Mouse (Mus musculus): ENCODE measurements around the gene Dbi.
A peak's percentile ranks its signal among the peaks of the same experiment; 100 is the strongest.

Gene Dbi

DNA sequence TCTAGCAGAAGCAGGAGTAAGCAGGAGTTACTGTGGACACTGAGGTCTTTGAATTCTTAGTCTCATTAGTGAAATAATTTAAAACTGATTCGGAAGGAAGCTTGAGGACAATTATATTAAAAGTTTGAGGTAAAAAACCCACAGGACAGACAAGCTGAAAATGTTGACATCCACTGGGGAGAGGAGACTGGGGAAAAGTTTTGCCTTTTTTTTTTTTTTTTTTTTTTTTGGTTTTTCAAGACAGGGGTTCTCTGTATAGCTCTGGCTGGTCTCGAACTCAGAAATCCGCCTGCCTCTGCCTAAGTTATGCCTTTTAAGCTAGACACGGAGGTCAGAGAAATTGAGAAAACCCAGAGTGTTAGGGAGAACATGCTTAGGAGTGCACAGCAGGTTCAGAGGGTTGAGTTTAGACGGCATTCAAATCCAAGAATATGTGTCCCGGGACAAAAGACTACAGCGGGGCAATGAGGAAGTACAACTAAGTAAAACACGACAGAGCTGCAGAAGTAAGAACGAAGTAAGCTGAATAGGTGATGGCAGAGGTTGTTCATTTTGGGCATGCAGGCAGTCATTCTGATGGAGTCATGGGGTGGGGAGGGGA, 1.2 kb upstream of the Dbi start:
- DNase-seq (ENCODE audit: low read depth, low spot score), result no peak

GRCm38 (mm10) chr1:120120141-120120968, 523 bp downstream of the Dbi start:
- no peak for DNase-seq (ENCODE audit: low read depth, low spot score)

DNA sequence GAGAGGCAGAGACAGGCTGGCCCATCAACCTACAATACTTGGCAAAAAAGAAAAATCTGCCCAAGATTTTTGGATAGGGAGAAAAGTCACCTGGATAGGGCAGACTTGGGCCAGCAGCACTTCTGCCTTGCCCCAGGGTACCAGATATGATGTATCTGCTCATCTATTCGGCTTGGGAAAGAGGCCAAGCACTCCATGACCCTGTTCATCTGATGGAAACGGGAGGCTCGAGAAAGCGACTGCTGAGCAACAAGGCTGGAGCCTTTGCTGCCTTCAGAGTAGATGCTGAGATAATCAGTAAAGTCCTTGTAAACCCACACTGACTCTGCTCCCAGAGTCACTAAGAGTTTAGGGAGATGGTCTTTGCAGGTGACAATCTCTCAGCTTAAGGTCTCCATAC, 1.5 kb downstream of the Dbi start:
- DNase-seq (ENCODE audit: low read depth, low spot score), result no peak

DNA sequence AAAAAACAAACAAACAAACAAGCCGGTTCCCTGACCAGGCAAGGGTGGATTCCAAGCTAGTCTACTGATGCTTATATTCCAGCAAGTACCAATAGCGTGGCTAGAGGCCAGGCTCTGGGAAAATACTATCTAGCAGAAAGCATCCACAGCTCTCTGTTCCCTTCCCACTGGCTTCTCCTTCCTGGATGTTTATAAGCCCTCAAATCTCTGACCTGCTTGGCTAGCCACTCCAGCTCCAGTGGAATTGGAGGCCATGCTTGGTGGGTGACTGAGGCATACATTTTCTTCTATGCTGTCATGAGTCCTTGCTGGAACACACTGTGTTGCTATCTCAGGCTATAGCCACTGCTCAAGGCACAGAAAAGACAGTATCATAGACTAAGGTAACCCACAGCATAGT, 2.0 kb downstream of the Dbi start:
- no peak for DNase-seq (ENCODE audit: low read depth, low spot score)

DNA sequence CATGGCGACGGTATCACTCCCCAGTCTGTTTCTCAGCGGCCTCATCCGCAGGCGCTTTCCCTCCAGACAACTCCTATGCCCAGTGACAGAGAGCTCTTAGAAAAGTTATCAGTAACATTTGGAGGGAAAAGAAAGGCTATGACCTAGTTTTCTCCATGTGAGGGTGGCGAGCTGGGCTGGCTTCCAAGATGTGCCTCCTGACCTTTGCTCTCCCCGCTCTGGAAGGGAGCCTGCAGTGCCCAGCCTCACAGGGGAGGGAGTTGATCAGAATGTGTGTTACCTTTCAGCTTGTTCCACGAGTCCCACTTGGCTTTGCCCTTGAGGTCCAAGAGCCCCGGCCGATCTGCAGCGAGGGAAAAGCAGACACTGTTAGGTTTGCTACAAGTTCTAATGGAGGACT, 4.8 kb downstream of the Dbi start:
- no peak for DNase-seq (ENCODE audit: low read depth, low spot score)

- DNase-seq (ENCODE audit: low read depth, low spot score), result no peak
These were observed 5.2 kb downstream of the Dbi start for GRCm38 (mm10) chr1:120115671-120116081.

GRCm38 (mm10) chr1:120112251-120113187, 8.4 kb downstream of the Dbi start:
- no peak for DNase-seq (ENCODE audit: low read depth, low spot score)

DNA sequence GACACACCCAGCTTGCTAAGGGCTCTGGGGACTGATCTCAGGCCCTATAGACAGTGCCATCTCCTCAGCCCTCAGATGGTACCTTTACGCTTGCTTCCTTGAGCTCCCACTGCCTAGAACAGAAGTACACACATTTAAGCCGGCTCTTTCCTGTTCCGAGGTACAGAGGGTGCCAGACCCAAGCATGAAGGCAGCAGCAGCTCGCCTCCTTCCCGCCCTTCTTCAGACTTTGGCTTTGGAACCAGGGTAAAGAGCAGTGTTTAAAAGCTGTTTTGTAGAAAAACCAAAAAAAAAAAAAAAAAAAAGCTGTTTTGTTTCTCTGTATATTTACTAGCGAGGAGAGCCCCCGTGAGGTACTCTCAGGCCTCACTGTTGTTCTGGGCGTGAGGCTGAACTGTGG, 9.1 kb downstream of the Dbi start:
- DNase-seq (ENCODE audit: low read depth, low spot score), result no peak

- no peak for DNase-seq (ENCODE audit: low read depth, low spot score)
These were observed 11.0 kb downstream of the Dbi start for GRCm38 (mm10) chr1:120109741-120110432.

- no peak for DNase-seq (ENCODE audit: low read depth, low spot score)
These were observed 15.3 kb downstream of the Dbi start for GRCm38 (mm10) chr1:120105556-120105959.

GRCm38 (mm10) chr1:120101227-120101609, 19.7 kb downstream of the Dbi start:
- DNase-seq (ENCODE audit: low read depth, low spot score), result no peak

DNA sequence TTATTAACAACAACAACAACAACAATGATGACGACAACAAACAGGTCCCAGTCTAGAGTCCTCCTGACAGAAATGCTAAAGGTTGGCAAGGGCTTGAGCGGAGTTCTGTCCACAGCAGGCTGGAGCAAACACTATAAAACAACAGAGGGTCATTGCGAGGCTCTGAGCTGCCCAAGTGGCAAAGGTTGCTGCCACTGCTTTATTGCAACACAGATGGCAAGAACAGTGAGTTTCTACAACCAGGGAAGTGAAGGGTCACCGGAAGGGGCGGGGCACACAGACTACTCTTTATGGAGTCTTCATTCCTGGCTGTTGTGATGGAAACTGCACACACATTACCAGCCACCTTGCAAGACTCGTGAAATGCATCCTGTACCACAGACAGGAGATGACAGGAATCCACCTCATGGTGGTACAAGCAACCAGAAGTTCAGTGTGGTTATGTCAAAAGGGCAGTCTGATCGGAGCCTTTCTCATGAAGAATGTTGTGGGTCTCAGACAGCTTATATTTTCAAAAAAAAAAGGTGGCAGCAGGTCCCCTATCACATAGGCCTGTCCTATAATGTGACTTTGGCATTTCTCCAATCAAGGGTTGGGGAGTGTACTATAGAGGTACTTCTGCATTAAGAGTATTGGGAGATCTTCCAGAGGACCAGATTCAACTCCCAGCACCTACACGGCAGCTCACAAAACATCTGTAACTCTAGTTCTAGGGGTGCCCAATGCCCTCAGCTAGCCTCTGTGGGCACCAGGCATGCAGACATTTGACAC, 20.2 kb downstream of the Dbi start:
- DNase-seq (ENCODE audit: low read depth, low spot score), result no peak

DNA sequence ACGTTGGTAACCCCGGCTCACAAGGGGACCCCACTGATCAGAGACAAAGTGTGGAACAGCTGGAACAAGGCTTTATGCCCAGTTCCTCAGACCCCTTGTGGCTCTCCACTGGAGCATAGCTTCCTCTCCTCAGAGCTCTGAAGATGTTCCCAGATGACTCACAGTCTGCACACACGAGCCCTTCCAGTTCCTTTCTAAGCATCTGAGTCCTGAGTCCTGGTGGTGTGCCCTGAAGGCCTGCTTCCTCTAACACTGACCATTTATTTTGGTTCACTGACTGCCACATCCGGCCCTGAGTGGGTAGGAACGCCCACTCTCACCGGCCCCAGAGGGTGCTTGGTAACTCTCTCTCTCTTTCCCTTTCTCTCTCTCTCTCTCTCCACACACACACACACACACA, 21.4 kb downstream of the Dbi start:
- DNase-seq (ENCODE audit: low read depth, low spot score), result no peak

DNA sequence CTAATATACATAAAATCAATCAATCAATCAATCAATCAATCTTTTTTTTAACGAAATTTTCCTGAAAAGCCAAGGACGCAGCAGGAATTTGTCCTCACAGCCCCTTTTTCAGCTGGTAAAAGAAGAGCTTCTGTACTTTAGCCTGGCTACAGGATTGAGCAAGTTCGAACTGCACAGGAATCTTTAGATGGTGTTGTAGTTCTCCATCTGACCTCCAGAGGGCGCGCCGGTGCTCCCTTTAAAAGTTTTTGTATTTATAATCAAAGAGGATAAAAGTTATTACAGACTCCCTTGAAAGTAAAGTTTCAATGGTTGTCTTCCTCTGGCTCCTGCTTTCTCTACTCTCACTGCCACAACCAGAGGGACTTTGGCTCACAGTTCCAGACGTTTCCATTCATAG, 22.6 kb downstream of the Dbi start:
- no peak for DNase-seq (ENCODE audit: low read depth, low spot score)

- no peak for DNase-seq (ENCODE audit: low read depth, low spot score)
These were observed 26.0 kb downstream of the Dbi start for GRCm38 (mm10) chr1:120094920-120095319.

DNA sequence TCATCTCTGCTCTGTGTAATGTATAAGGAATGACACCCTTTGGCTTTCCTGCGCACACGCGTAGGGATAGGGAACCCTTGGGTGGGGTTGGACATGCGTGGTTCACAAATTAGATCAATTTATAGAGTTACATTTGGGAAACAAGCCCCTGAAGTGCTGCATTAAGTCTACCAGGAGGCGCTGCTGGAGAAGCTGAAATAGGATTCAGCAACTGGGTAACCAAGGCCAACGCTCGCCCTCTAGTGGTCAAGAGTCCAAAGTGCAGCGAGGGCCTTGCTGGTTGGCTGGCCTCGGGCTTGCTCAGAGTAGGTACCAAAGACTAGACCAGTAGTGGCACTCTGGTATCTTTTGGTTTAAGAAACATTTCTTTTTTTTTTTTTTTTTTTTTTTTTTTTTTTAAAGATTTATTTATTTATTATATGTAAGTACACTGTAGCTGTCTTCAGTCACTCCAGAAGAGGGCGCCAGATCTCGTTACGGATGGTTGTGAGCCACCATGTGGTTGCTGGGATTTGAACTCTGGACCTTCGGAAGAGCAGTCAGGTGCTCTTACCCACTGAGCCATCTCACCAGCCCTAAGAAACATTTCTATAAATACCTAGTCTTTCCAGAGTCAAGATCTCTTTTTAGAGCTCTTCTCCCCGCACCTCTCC, 27.3 kb downstream of the Dbi start:
- DNase-seq (ENCODE audit: low read depth, low spot score), result peak; percentile 47

- no peak for DNase-seq (ENCODE audit: low read depth, low spot score)
These were observed 29.9 kb downstream of the Dbi start for GRCm38 (mm10) chr1:120090880-120091570.

DNA sequence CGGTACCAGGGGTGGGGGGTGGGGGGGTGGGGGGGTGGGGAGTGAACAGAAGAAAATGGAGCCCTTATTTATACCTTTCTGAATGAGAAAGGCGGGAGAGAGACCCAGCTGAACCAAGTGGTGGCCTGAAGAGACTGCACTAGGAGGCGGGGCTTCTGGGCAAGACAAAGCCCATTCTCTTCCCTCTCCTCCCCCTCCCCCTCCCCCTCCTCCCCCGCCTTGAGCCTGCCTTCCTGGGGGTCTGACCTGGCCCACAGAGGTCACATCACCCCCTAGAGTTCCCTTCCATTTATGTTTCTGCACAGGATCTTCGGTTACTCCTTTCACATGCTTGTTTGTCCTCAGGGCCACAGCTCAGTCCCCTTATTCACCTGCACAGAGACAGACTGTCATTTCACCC, 31.7 kb downstream of the Dbi start:
- DNase-seq (ENCODE audit: low read depth, low spot score), result no peak

GRCm38 (mm10) chr1:120086644-120087043, 34.2 kb downstream of the Dbi start:
- DNase-seq (ENCODE audit: low read depth, low spot score), result no peak

GRCm38 (mm10) chr1:120085696-120086095, 35.2 kb downstream of the Dbi start:
- no peak for DNase-seq (ENCODE audit: low read depth, low spot score)
